Mouse (Mus musculus) layer of hippocampus, postnatal 10 days (tissue): Measurements from ENCODE around the gene Slc16a10. TPM values are rescaled to one million over a fixed set of nuclear protein-coding genes. Genes with fewer than 3 reads are reported as not detected.

Experiments used
- DNase-seq, 2 experiments: peaks; one replicate each; pipeline ENCODE4 v3.0.0; 2021; ENCODE audit warnings: low spot score in 2 of 2
- long read RNA-seq: library from polyadenylated mRNA; stranded (forward); transcript quantifications from one replicate; pipeline ENCODE4 v2.0.0, GENCODE M21; 2023
- total RNA-seq, 2 experiments: library from RNA; stranded (reverse); gene quantifications; 2 replicates each; pipeline ENCODE4 v1.2.3; 2021

The Slc16a10 gene
- 1 to 10 TPM; 2.1 to 2.2 TPM for total RNA-seq
- long read RNA-seq: 0 reads

- DNase-seq: peak; percentile 85 to 90
Measured at GRCm38 (mm10) chr10:40141864-40142523, at the start of gene Slc16a10. Gene Slc16a10 (minus strand): TSS chr10:40142258.

- no peak for DNase-seq
Measured at GRCm38 (mm10) chr10:40191338-40191979, 49.4 kb upstream of the Slc16a10 start.

- no peak for DNase-seq
Measured at GRCm38 (mm10) chr10:40190871-40191270, 48.8 kb upstream of the Slc16a10 start.

GRCm38 (mm10) chr10:40189689-40190088 lies 47.6 kb upstream of the Slc16a10 start:
- no peak for DNase-seq

- DNase-seq: no peak
Measured at GRCm38 (mm10) chr10:40188831-40189230, 46.8 kb upstream of the Slc16a10 start.

- no peak for DNase-seq
Measured at GRCm38 (mm10) chr10:40185956-40186355, 43.9 kb upstream of the Slc16a10 start.

GRCm38 (mm10) chr10:40180011-40180410 lies 38.0 kb upstream of the Slc16a10 start:
- no peak for DNase-seq

GRCm38 (mm10) chr10:40179142-40179541 lies 37.1 kb upstream of the Slc16a10 start:
- no peak for DNase-seq

GRCm38 (mm10) chr10:40177323-40177962 lies 35.4 kb upstream of the Slc16a10 start:
- DNase-seq: peak; percentile 28 to 47

- no peak for DNase-seq
Measured at GRCm38 (mm10) chr10:40172136-40172535, 30.1 kb upstream of the Slc16a10 start.

- DNase-seq: no peak
Measured at GRCm38 (mm10) chr10:40171211-40171610, 29.2 kb upstream of the Slc16a10 start.

GRCm38 (mm10) chr10:40170141-40170558 lies 28.1 kb upstream of the Slc16a10 start:
- peak; percentile 27 to 47 for DNase-seq

- DNase-seq: no peak
Measured at GRCm38 (mm10) chr10:40169566-40169965, 27.5 kb upstream of the Slc16a10 start.

GRCm38 (mm10) chr10:40169088-40169487 lies 27.0 kb upstream of the Slc16a10 start:
- no peak for DNase-seq

- DNase-seq: peak; percentile 43 to 56
Measured at GRCm38 (mm10) chr10:40164421-40165386, 22.6 kb upstream of the Slc16a10 start.

- no peak for DNase-seq
Measured at GRCm38 (mm10) chr10:40163914-40164313, 21.9 kb upstream of the Slc16a10 start.

GRCm38 (mm10) chr10:40163338-40163737 lies 21.3 kb upstream of the Slc16a10 start:
- DNase-seq: no peak

- no peak for DNase-seq
Measured at GRCm38 (mm10) chr10:40161701-40162255, 19.7 kb upstream of the Slc16a10 start.

- no peak for DNase-seq
Measured at GRCm38 (mm10) chr10:40161236-40161635, 19.2 kb upstream of the Slc16a10 start.

- no peak for DNase-seq
Measured at GRCm38 (mm10) chr10:40152550-40152857, 10.4 kb upstream of the Slc16a10 start.
